Mouse (Mus musculus): ENCODE measurements around the gene 4933402J07Rik. TPM values are rescaled to one million over a fixed set of nuclear protein-coding genes. Genes with fewer than 3 reads are reported as not detected.

4933402J07Rik gene
- polyA plus RNA-seq, 1 experiment: 0.15 TPM

DNA sequence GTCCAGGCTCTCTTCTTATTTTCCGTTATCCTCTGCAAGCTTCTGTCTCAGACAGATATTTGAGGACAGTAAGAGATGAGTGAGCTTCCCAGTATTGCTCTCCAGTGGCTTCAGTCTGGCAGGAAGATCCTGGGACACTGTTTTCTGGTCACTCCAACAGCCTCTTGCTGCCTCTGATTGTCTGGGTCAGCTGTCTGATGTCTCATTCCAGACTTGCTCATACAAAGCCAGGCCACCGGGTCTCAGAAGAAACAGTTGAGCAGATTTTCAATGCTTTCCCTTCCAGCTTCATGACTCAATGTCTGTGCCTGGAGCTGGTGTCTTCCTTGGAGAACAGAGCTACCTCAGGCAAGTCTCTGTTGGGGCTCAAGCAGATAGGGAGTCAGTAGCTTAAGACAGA, 39.1 kb downstream of the 4933402J07Rik start:
- no peak overlapping the region for H3K4me3 ChIP-seq (replicated peaks; ENCODE audit: insufficient read depth, low read depth, low read length)
- DNase-seq: no peak
- peaks cover 4% of the 10 kb centered on the region; the same call in 1 of the 2 replicates for H3K4me1 ChIP-seq (ENCODE audit: control insufficient read depth, insufficient read depth, low read length)
- TF ChIP-seq CTCF (IDR thresholded peaks at IDR 0.05; ENCODE audit: borderline replicate concordance, insufficient read depth, low read depth, low read length) (no peak), POLR2A (IDR thresholded peaks at IDR 0.05; ENCODE audit: borderline replicate concordance, insufficient read depth, low read length) (no peak)
- H3K27ac ChIP-seq (ENCODE audit: insufficient read depth, low read length): no peak overlapping the region
- WGBS: 80% methylated on average over 2 of the region's 2 CpGs
- no peaks in the 10 kb centered on the region for H3K27me3 ChIP-seq (ENCODE audit: control insufficient read depth, insufficient read depth, low read length)

DNA sequence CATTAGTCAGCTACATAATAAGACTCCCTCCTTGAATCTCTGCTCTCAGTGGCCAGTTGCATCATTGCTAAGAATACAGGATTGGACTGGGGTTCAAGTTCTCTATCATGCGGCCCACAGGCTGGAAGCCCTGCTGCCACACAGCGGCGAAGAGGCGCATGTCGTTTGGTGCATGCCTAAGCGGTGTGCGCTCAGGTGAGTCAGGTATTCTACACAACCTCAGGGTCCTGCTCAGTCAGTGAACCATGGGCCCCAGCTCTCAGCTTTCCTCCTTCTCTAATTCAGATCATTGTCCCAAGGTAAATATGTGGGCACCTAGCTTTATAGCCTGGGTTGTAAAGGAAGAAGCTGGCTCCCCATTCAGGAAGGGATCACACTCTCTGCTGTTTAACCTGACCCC, 45.5 kb downstream of the 4933402J07Rik start:
- WGBS: 96% methylated on average over 7 of the region's 7 CpGs
- Histone ChIP-seq H3K4me1 (ENCODE audit: control insufficient read depth, insufficient read depth, low read length) (peaks cover 4% of the 10 kb centered on the region; the same call in 1 of the 2 replicates), H3K27me3 (ENCODE audit: control insufficient read depth, insufficient read depth, low read length) (no peaks in the 10 kb centered on the region), H3K27ac (ENCODE audit: insufficient read depth, low read length) (no peak overlapping the region), H3K4me3 (replicated peaks; ENCODE audit: insufficient read depth, low read depth, low read length) (no peak overlapping the region)
- TF ChIP-seq POLR2A (IDR thresholded peaks at IDR 0.05; ENCODE audit: borderline replicate concordance, insufficient read depth, low read length): no peak
- no peak for DNase-seq

DNA sequence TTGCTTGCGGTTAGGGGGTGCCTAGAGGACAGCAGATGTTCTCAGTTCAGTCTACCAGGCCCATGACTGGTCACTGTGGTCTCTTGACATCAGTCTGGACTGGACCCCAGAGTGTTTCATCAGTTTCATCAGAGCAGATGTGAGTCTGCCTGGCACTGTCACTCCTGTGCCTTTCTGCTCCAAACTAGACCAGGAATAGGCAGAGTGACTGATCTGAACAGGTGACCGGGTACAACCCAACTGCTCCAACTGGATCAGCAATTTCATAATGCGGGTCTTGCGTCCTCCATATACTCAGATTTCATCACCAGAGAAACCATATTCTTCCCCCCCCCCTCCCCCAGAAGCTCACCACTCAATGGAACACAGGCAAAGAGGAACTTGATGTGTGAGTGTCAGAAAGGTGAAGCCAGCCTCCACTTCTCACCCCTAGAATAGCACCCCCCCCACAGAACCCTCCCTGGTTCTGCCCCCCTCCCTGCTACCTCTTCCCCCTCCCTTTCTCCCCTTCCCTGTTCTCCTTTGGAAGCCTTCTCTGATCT, 46.1 kb downstream of the 4933402J07Rik start:
- TF ChIP-seq POLR2A (IDR thresholded peaks at IDR 0.05; ENCODE audit: borderline replicate concordance, insufficient read depth, low read length) (no peak), CTCF (IDR thresholded peaks at IDR 0.05; ENCODE audit: borderline replicate concordance, insufficient read depth, low read depth, low read length) (no peak)
- no peak for DNase-seq
- no peak overlapping the region for H3K4me3 ChIP-seq (replicated peaks; ENCODE audit: insufficient read depth, low read depth, low read length)
- H3K27me3 ChIP-seq (ENCODE audit: control insufficient read depth, insufficient read depth, low read length): no peaks in the 10 kb centered on the region
- no peak overlapping the region for H3K27ac ChIP-seq (ENCODE audit: insufficient read depth, low read length)
- 85% methylated on average over 4 of the region's 4 CpGs for WGBS
- H3K4me1 ChIP-seq (ENCODE audit: control insufficient read depth, insufficient read depth, low read length): peaks cover 4% of the 10 kb centered on the region; the same call in 1 of the 2 replicates

DNA sequence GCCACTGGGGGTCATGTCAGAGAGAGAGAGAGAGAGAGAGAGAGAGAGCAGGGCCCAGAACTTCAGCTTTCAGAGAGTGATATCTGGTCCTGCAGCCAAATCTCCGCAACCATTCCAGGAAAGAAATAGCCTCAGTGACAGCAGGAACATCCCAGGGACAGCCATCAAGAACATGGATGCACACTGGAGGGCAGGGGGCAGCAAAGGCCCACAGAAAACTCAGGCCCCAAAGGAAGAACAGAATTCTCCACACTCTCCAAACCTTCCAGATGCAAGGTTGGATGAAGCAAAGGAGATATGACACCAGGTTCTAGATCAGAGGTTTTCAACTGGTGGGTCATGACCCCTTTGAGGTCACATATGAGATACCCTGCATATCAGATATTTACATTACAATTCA, 50.0 kb downstream of the 4933402J07Rik start:
- Histone ChIP-seq H3K4me1 (ENCODE audit: control insufficient read depth, insufficient read depth, low read length) (peaks cover 13% of the 10 kb centered on the region), H3K27ac (ENCODE audit: insufficient read depth, low read length) (no peak overlapping the region), H3K27me3 (ENCODE audit: control insufficient read depth, insufficient read depth, low read length) (no peaks in the 10 kb centered on the region), H3K4me3 (replicated peaks; ENCODE audit: insufficient read depth, low read depth, low read length) (no peak overlapping the region)
- TF ChIP-seq CTCF (IDR thresholded peaks at IDR 0.05; ENCODE audit: borderline replicate concordance, insufficient read depth, low read depth, low read length) (peak; percentile 19; the same call in 1 of the 2 replicates), POLR2A (IDR thresholded peaks at IDR 0.05; ENCODE audit: borderline replicate concordance, insufficient read depth, low read length) (no peak)
- no peak for DNase-seq
- 95% methylated on average over 1 of the region's 1 CpGs for WGBS

DNA sequence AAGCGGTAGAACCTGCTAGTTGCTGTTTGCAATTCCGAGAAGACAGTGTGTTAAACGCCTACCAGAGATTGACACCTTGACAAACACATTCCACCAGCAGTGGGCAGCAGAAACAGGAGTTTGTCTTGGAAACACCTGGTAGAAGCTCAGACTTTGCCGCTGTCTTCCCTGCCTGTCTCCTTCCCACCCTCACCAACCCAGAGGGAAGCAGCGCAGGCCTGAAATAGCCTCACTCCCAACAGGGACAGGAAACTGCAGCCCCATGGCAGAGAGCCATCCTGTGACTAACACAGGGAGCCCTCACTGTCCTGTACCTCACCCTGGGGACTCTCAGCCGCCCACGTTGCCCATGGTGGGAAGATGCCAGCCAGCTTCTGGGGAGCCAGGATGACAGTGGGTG, 55.5 kb downstream of the 4933402J07Rik start:
- peak overlapping the region; percentile 54; the same call in 1 of the 2 replicates for H3K27ac ChIP-seq (ENCODE audit: insufficient read depth, low read length)
- TF ChIP-seq POLR2A (IDR thresholded peaks at IDR 0.05; ENCODE audit: borderline replicate concordance, insufficient read depth, low read length): no peak
- TF ChIP-seq CTCF (IDR thresholded peaks at IDR 0.05; ENCODE audit: borderline replicate concordance, insufficient read depth, low read depth, low read length): peak; percentile 33; the same call in 1 of the 2 replicates
- peak; percentile 71 to 83 for DNase-seq
- WGBS: 27% methylated on average over 7 of the region's 7 CpGs
- H3K4me3 ChIP-seq (replicated peaks; ENCODE audit: insufficient read depth, low read depth, low read length): no peak overlapping the region
- no peaks in the 10 kb centered on the region for H3K27me3 ChIP-seq (ENCODE audit: control insufficient read depth, insufficient read depth, low read length)
- peaks cover 34% of the 10 kb centered on the region for H3K4me1 ChIP-seq (ENCODE audit: control insufficient read depth, insufficient read depth, low read length)

DNA sequence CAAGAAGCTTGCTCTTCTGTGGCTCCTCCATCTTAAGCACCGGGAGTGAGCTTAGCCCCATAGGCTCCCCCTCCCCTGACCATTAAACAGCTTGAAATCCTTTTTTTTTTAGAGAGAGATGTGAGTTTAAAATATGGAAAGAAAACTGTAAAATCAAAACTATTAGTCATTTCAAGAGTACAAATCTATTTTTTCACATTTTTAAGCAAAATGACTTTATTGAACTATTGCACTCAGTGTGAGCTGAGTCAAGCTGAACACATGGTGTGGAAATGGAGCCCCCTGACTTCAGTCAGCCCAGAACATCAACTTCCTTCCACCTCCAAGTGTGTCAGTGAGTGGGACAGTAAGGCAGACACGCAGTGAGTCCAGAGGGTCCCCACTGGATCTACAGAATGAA, 55.9 kb downstream of the 4933402J07Rik start:
- 46% methylated on average over 2 of the region's 2 CpGs for WGBS
- no peak for DNase-seq

DNA sequence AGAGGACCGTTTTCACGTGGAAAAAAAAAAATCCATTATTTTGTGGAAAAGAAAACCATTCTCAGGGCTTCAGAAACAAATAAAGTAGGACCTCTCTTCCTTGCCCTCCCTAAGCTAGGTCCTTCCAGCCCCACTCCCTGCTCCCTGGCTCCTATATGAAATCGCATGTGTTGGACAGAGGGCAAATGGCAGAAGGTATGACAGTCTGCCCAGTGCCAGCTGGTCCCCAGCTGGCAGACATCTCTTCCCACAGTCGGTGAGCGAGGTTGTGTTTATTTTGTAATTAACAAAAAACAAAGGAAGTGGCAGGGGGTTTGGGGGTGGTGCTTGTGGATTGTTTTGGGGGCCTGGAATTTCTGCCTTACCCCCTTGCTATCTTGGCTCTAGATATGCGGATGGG, 56.6 kb downstream of the 4933402J07Rik start:
- 20% methylated on average over 6 of the region's 6 CpGs for WGBS
- no peak for TF ChIP-seq POLR2A (IDR thresholded peaks at IDR 0.05; ENCODE audit: borderline replicate concordance, insufficient read depth, low read length)
- no peak for TF ChIP-seq CTCF (IDR thresholded peaks at IDR 0.05; ENCODE audit: borderline replicate concordance, insufficient read depth, low read depth, low read length)
- no peak overlapping the region for H3K27ac ChIP-seq (ENCODE audit: insufficient read depth, low read length)
- peak; percentile 65 to 80 for DNase-seq
- H3K4me1 ChIP-seq (ENCODE audit: control insufficient read depth, insufficient read depth, low read length): peaks cover 34% of the 10 kb centered on the region
- no peak overlapping the region for H3K4me3 ChIP-seq (replicated peaks; ENCODE audit: insufficient read depth, low read depth, low read length)
- H3K27me3 ChIP-seq (ENCODE audit: control insufficient read depth, insufficient read depth, low read length): no peaks in the 10 kb centered on the region

More for the DNA sequence above, 55.9 kb downstream of the 4933402J07Rik start:
- TF ChIP-seq POLR2A (IDR thresholded peaks at IDR 0.05; ENCODE audit: borderline replicate concordance, insufficient read depth, low read length) (no peak), CTCF (IDR thresholded peaks at IDR 0.05; ENCODE audit: borderline replicate concordance, insufficient read depth, low read depth, low read length) (no peak)
- Histone ChIP-seq H3K4me3 (replicated peaks; ENCODE audit: insufficient read depth, low read depth, low read length) (no peak overlapping the region), H3K4me1 (ENCODE audit: control insufficient read depth, insufficient read depth, low read length) (peaks cover 34% of the 10 kb centered on the region), H3K27ac (ENCODE audit: insufficient read depth, low read length) (peak overlapping the region; percentile 54; the same call in 1 of the 2 replicates), H3K27me3 (ENCODE audit: control insufficient read depth, insufficient read depth, low read length) (no peaks in the 10 kb centered on the region)

DNA sequence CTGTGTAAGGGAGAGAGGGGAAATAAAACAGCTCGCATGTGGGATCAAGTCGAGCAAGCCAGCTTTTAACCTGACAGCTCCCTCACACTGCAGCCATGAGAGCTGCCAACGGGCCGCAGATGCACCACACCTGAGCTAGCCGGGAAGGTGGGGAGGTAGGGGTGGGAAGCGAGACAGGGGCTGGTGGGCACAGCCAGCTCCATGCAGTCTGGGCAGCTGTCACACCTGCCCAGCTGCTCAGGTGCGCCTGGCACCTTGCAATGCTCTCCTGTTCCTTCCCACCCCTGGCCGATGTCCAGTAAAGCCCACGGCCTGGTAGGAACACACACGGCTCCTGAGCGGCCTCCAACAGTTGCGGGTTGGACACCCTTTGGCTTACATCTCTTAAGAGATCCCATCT, 57.5 kb downstream of the 4933402J07Rik start:
- Histone ChIP-seq H3K4me3 (replicated peaks; ENCODE audit: insufficient read depth, low read depth, low read length) (no peak overlapping the region), H3K27ac (ENCODE audit: insufficient read depth, low read length) (no peak overlapping the region), H3K27me3 (ENCODE audit: control insufficient read depth, insufficient read depth, low read length) (no peaks in the 10 kb centered on the region), H3K4me1 (ENCODE audit: control insufficient read depth, insufficient read depth, low read length) (peaks cover 34% of the 10 kb centered on the region)
- no peak for DNase-seq
- WGBS: 69% methylated on average over 12 of the region's 12 CpGs
- TF ChIP-seq CTCF (IDR thresholded peaks at IDR 0.05; ENCODE audit: borderline replicate concordance, insufficient read depth, low read depth, low read length): no peak
- TF ChIP-seq POLR2A (IDR thresholded peaks at IDR 0.05; ENCODE audit: borderline replicate concordance, insufficient read depth, low read length): no peak

Data from cerebellum, adult 2 months (tissue).